Mouse (Mus musculus): ENCODE results near the gene Efcc1.

Gene Efcc1

GRCm38 (mm10) chr6:87787108-87787890 is 56.6 kb downstream of the Efcc1 start:
- POLR2A ChIA-PET, result interaction anchor here in 3 of 4 experiments (0.5 to 2.1 kb wide), 10 partner anchors 8 to 109 kb away, joined by 3 to 9 read pairs (median 4); partner anchors contain the start of genes Rab43 (in 2 of the 3) and Isy1 (in 1 of the 3)
- CTCF ChIA-PET, result interaction anchor here in 1 of 4 experiments (1.1 to 1.3 kb wide), 2 partner anchors 8 to 321 kb away, joined by 3 to 5 read pairs; no protein-coding TSS in a partner anchor

DNA sequence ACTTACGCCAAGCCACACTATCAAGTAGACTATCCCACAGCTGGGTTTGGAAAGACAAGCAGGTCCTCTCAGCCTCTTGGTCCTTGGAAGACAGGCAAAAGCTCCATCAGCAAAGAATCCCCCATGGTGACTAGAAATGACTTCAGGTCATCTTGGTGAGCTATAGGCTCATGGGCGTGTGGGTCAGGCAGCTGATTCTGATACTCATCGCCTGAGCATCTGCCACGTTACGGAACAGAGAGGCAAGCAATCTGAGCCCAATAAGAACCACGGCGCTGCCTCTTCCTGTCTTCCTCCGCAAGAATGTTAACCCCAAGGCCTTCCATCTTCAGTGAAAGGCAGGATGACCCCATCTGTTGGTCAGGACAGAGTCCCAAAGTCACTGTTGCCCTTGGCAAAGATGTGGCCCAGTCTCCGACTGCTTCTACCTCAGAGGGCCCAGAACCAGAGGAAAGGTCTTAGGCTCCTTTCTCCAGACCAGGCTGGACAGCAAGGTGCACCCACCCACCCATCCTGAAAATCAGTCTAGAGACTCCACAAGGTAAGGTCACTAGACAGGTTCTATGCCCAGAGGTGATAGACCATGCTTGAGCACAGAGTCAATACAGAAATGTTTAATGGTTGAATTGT is 57.7 kb downstream of the Efcc1 start:
- ChIA-PET CTCF (no interaction called here), POLR2A (interaction anchor here in 2 of 4 experiments (0.6 to 2.1 kb wide), 5 partner anchors 10 to 108 kb away, joined by 3 to 9 read pairs (median 3); partner anchors contain the start of genes Rab43 (in 2 of the 2) and Gp9 (in 1 of the 2))

GRCm38 (mm10) chr6:87788896-87789587 is 58.4 kb downstream of the Efcc1 start:
- POLR2A ChIA-PET, result interaction anchor here in 1 of 4 experiments (1.0 to 1.3 kb wide), 2 partner anchors 10 to 11 kb away, joined by 3 to 4 read pairs; partner anchors contain the start of gene Gp9

DNA sequence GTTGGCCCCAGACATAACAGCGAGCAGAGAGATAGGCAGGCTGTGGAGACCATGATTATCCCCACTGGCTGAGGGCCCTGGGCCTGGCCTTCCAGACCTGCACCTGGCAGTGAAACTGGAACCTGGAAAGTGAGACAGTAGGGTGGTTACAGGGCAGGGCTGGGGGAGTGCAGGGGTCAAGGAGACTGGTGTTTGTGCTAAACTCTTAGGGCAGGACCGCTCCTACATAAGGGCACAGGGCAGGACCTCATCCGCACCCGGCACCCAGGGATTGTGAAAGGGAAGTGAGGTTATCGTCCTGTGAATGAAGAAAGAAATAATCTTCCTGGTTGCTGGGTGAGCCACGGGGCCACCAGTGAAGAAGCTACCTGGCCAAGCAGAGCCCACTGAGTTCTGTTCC is 59.1 kb downstream of the Efcc1 start:
- ChIA-PET POLR2A (interaction anchor here in 1 of 4 experiments (1.0 to 1.5 kb wide), 5 partner anchors 9 to 61 kb away, joined by 3 to 5 read pairs (median 4); partner anchors contain the start of gene Cnbp), CTCF (interaction anchor here in 1 of 4 experiments (0.5 kb wide), 1 partner anchor 41 kb away, joined by 3 read pairs; no protein-coding TSS in a partner anchor)

More at GRCm38 (mm10) chr6:87788896-87789587, 58.4 kb downstream of the Efcc1 start:
- CTCF ChIA-PET, result no interaction called here

DNA sequence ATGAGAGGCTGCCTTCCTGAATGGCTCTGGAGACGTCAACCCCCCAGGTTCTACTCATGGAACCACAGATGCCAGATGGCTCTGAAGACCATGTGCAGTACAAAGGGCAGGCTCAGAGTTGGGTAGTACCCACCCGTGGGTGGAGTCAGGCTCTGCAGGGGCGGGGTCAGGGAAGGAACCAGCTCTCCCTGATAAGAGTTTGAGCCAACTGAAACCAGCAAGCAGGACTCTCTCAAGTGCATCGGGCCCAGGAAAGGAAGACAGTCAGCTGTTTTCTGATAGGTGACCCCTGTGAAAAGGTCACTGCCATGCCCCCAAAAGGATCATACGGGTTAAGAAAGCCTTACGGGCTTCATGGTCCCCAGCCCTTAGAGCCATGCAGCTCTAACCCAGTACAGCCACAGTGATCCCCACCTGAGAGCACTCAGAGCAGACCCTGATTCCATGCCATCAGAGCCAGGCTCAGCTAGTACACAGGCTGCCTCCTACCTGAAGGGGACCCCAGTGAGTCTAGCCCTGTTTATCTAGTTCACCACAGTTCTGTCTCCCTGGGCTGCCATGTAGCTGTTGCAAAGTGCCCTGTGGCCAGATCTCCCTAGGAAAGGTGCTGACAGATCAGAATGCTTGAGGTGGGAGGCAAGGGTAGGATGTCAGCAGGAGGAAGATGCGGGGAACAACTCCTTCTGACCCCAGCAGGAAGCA is 60.3 kb downstream of the Efcc1 start:
- CTCF ChIA-PET, result interaction anchor here in 2 of 4 experiments (0.8 to 1.1 kb wide), 2 partner anchors 27 kb away, joined by 3 read pairs; no protein-coding TSS in a partner anchor
- POLR2A ChIA-PET, result interaction anchor here in 2 of 4 experiments (1.0 to 1.5 kb wide), 7 partner anchors 8 to 119 kb away, joined by 3 to 5 read pairs (median 3); partner anchors contain the start of genes Aplf (in 1 of the 2), Cnbp (in 1 of the 2) and Rab43 (in 1 of the 2)

- ChIA-PET CTCF (no interaction called here), POLR2A (interaction anchor here in 3 of 4 experiments (0.6 to 2.0 kb wide), 4 partner anchors 13 to 119 kb away, joined by 3 to 4 read pairs (median 4); partner anchors contain the start of genes Aplf (in 1 of the 3), Gp9 (in 1 of the 3) and Rab43 (in 1 of the 3))
These were observed 61.2 kb downstream of the Efcc1 start for GRCm38 (mm10) chr6:87791826-87792225.

DNA sequence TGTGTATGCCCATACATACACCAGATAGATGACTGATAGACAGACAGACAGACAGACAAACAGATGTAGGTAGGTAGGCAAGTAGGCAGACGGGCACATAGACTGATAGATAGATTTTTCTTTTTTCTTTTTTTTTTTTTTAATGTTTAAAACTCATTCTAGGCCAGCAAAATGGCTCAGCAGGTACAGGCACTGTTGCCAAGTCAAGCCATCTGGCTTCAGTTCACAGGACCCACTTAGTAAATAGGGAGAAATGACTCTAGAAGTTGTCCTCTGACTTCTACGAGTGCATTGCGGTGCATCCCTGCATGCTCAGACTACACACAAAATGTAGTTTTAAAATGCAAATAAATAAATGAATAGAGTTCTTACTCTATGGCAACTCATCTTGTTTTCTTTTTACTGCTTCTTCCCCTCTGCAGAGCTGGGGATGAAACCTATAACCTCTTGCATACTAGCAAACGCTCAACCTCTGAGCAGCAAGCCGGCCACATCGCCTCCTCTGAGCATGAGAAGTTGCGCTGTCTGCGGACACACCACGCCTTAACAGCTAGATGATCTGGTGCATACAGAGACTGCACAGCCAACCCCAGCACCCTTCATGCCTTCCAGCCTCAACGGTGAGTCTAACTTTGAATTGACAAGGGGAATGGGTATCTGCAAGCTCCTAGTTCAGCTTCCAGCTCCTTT is 63.3 kb downstream of the Efcc1 start:
- CTCF ChIA-PET, result no interaction called here
- POLR2A ChIA-PET, result interaction anchor here in 3 of 4 experiments (0.7 to 3.1 kb wide), 10 partner anchors 10 to 47 kb away, joined by 3 to 12 read pairs (median 4); partner anchors contain the start of genes Rab43 (in 2 of the 3), Gp9 (in 1 of the 3) and Isy1 (in 1 of the 3)

GRCm38 (mm10) chr6:87795385-87796150 is 64.9 kb downstream of the Efcc1 start:
- CTCF ChIA-PET, result interaction anchor here in 1 of 4 experiments (1.4 kb wide), 1 partner anchor 8 kb away, joined by 5 read pairs; no protein-coding TSS in a partner anchor
- POLR2A ChIA-PET, result interaction anchor here (0.6 to 3.1 kb wide), 15 partner anchors 8 to 219 kb away, joined by 3 to 12 read pairs (median 3); partner anchors contain the start of gene Rab43 (in 3 of the 4)

- ChIA-PET CTCF (interaction anchor here in 1 of 4 experiments (1.4 kb wide), 1 partner anchor 9 kb away, joined by 5 read pairs; no protein-coding TSS in a partner anchor), POLR2A (interaction anchor here in 3 of 4 experiments (0.8 to 3.1 kb wide), 8 partner anchors 9 to 24 kb away, joined by 3 to 14 read pairs (median 6); partner anchors contain the start of gene Rab43 (in 3 of the 3))
These were observed 65.7 kb downstream of the Efcc1 start for GRCm38 (mm10) chr6:87796251-87796880.

DNA sequence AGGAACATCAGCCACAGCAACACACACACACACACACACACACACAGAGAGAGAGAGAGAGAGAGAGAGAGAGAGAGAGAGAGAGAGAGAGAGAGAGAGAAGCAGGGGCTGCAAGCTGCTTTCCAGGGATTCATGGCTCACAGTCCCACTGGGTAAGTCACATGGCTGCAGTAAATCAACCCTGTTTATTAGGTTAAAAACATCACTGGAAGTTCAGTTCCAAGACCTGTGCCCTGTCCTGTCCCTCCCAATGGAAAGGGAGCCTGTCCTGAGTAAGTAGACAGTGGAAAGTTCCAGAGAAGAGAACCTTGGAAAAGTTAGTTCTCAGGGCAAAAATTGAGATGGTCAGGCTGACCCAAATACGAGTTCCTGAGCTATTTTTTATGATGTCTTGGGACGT is 66.7 kb downstream of the Efcc1 start:
- ChIA-PET POLR2A (interaction anchor here in 3 of 4 experiments (0.8 to 2.9 kb wide), 6 partner anchors 10 to 278 kb away, joined by 3 to 15 read pairs (median 4); partner anchors contain the start of gene Rab43 (in 1 of the 3)), CTCF (no interaction called here)

GRCm38 (mm10) chr6:87799576-87799975 is 68.9 kb downstream of the Efcc1 start:
- POLR2A ChIA-PET, result interaction anchor here in 2 of 4 experiments (0.7 to 2.7 kb wide), 4 partner anchors 10 to 256 kb away, joined by 3 to 15 read pairs (median 3); no protein-coding TSS in a partner anchor
- CTCF ChIA-PET, result no interaction called here

DNA sequence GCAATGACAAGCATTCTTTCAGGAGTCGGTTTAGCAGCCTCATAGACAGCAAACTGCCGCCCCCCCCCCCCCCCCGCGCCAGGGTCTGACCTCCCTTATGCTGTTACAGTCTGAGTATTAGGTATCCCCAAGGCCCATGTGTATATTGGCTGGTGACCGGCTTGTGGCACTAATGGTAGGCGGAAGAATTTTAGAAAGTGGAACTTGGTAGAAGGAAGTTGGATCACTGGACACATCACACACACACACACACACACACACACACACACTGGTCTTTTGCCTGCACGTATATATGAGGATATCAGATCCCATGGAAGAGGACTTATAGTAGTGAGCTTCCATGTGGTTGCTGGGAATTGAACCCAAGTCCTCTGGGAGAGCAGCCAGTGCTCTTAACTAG is 71.8 kb downstream of the Efcc1 start:
- ChIA-PET CTCF (no interaction called here), POLR2A (interaction anchor here in 3 of 4 experiments (0.6 to 3.5 kb wide), 7 partner anchors 8 to 309 kb away, joined by 3 to 14 read pairs (median 3); partner anchors contain the start of gene Rab43 (in 1 of the 3))

DNA sequence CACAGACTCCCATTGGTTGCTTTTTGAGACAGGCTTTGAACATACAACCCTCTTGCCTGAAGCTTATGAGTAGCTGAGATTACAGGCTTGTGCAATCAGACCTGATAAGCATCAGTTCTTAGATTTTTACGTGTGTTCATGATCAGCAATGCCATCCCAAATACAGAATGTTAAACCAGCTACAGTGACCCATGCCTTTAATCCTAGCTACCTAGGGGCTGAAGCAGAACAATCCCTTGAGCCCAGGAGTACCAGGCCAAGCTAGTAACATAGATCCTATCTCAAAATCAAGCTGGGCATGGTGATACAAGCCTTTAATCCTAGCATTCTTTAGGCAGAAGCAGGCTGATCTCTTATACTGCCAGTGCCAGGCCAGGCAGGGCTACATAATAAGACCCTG is 73.4 kb downstream of the Efcc1 start:
- ChIA-PET CTCF (no interaction called here), POLR2A (interaction anchor here in 3 of 4 experiments (0.5 to 1.9 kb wide), 4 partner anchors 9 to 35 kb away, joined by 3 to 5 read pairs (median 3); partner anchors contain the start of gene Isy1 (in 1 of the 3))

- ChIA-PET POLR2A (no interaction called here), CTCF (interaction anchor here in 1 of 4 experiments (0.6 kb wide), 1 partner anchor 15 kb away, joined by 3 read pairs; no protein-coding TSS in a partner anchor)
These were observed 74.2 kb downstream of the Efcc1 start for GRCm38 (mm10) chr6:87804886-87805285.

DNA sequence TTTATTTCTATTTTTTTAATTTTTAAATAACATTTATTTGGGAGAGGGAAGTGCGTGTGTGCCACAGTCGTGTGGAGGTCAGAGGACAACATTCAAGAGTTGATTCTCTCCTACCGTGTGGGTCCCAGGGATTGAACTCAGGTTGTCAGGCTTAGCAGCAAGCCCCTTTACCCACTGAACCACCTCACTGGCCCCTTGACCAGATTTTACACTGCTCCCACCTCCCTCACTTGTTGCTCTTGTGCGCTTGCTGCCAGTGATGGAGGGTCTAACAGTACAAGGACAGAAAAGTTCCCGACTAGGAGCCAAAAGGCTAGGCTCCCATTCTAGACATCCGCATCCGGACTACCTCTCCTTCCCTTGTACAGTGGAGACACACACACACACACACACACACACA is 74.8 kb downstream of the Efcc1 start:
- CTCF ChIA-PET, result no interaction called here
- POLR2A ChIA-PET, result no interaction called here
